Mouse (Mus musculus) adipocyte (in vitro differentiated cells): ENCODE data around the gene Plekhg2.
A peak's percentile ranks its signal among the peaks of the same experiment; 100 is the strongest.
"Not testable (repeated sequence)": the region's sequence is repeated elsewhere in the genome, so short reads cannot be mapped to it uniquely, and the experiment has no call there.

Experiments
- DNase-seq: peaks from one replicate; pipeline ENCODE4 v3.0.0-alpha.2; 2016; ENCODE audit warnings: low spot score

Plekhg2 gene

DNA sequence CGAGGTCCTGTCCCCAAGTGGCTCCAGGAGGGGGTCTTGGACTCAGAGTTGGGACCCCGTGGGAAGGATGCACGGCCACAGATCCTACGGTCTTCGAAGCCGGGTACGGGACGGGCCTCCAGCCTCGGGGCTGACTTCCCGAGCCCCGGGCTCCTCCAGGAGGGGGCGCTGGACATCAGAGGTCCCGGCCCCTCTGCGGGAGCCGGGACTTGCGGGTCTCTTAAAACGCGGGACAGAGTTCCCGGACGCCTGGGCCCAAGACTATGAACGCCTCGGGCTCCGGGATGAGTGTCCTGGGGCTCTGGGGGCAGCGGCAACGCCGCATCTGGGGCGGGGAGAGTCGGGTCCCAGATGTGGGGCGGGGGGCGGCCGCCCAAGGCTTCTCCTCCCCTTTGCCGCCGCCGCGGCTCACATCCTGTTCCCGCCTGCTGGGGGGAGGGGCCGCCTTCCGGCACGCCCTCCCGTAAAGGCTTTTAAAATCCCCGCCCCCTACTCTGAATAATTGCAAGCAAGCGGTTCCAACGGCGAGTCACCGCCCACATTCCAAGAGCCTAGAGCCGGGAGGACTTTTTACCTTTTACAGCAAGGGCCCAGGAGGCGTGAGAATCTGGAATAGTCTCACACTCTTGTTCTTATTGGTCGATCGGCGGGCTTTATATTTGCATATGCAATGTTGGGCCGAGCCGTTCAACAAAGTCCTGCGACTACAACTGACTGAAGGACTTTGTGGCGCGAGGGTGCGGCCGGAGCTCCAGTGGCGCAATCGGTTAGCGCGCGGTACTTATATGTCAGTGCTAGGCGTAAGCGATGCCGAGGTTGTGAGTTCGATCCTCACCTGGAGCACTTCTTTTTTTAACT lies at the start of gene Plekhg2:
Gene Plekhg2 (minus strand): TSS at position 349 of the 858 bp plus-strand sequence.
- peak; percentile 98 for DNase-seq

DNA sequence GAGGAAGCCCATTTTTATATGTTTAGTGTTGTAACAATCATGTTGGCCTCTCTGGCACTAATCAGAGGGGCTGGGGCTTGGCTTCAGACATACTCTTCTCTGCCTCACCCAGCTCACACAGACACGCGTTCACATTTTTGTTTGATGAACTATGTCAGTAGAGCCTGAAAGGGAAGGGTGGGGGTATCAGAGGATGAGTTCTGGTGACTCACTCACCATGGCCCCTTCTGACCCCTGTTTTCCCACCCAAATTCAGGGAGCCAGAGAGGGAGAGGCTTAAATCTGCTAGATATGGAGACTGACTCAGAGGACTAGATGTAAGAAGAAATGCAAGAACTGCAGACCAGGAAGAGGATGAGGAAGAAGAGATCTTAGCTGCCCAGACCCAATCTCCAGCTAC lies 47.0 kb upstream of the Plekhg2 start:
- DNase-seq: no peak

DNA sequence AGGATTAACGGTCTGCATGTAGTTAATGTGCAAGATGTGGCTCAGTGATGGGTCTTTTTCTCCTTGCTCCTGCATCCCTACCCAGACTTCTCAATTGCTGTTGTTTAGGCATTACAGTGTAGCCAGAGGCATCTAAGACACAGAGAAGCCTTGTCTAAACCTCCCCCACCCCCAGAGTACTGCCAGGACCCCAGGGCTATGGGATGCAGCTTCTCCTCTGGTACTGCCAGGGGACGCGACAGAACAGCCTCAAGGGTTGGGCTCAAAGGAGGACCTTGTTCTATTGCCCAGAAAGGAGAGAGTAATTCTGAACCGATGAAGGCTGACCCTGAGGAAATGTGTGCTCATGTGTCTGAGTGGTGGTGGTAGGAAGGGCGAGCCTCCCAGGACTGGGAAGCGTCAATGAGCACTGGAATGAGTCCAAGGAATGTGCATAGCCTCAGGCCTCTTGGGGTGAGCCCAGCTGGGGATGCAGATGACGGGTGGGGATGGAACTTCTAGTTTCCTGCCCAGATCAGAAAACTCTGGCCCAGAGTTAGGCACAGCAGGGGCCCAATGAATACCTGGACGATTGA lies 45.8 kb upstream of the Plekhg2 start:
- DNase-seq: peak; percentile 56

DNA sequence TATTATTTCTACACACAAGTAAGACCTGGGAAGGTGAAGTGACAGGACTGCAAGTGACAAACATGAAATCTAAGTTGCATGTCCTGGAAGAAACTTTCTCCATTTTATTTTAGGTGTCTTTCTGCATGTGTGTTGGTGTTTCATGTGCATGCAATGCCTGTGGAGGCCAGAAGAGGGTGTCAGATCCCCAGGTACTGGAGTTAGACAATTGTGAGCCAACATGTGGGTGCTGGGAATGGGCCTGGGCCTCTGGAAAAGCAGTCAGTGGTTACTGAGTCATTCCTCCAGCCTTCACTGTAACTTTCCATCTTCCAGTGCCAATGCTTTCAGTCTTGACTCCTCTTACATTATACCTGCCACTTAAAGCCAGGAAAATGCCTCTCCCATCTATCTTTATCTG lies 45.0 kb upstream of the Plekhg2 start:
- DNase-seq: no peak

DNA sequence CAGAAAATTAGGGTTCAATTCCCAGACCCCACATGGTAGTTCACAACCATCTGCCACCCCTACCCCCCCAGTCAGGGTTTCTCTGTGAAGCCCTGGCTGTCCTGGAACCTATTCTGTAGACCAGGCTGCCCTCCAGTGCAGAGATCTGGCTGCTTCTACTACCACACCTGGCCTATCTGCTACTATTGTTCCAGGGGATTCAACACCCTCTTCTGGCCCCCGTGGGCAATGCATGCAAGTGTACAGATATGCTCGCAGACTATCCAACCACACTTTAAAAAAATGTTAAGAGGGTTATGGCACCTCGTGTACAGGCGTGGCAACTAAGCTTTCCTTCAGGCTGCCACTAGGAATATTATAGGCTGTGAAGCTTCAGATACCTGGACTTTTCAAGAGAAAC lies 40.4 kb upstream of the Plekhg2 start:
- DNase-seq: no peak

DNA sequence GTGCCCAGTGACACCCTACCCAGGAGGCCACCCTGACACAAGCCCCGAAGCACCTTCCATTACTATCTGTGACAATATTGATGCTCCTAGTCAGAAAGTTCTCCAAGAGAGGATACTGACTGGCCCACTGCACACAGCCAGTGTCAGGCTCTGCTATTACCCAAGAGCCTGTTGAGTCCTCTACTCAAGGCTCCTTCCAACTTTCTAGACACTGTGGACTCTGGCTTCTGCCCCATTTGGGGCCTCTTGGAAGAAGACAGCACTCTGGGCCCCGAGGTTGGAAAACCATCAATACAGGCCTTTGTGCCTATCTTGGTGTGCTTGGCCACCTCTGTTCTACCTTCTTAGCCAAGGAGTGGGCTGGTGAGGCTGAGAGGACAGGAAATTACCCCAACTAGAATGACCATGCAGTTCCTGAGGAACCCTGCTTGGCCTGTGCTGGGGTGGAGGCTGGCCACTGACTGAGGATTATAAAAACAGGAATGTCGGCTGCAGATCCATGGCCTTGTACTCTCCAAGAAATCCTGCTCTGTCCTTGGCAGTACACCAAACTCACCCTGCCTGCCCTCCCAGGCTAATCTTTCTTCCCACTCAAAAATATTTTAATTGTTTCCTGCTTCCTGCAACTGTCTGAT lies 38.6 kb upstream of the Plekhg2 start:
- DNase-seq: peak; percentile 86

DNA sequence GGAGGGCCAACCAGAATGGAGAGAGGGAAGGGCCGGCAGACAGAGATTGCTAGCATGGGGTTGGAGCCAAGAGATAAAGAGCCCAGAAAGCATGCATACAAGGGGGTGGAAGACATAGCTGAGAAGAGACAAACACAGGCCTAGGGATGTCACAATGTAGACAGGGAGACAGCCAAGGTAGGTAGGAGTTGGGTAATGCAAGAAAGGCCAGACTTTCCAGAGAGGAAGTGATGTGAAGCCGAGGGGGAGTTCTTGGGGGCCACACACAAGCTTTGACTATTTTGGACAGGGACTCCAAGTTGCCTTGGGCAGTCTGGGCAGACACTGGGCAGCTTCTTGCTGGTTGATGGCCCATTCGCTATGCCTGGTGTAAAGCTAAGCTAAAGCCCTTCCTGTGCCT lies 29.5 kb upstream of the Plekhg2 start:
- no peak for DNase-seq

DNA sequence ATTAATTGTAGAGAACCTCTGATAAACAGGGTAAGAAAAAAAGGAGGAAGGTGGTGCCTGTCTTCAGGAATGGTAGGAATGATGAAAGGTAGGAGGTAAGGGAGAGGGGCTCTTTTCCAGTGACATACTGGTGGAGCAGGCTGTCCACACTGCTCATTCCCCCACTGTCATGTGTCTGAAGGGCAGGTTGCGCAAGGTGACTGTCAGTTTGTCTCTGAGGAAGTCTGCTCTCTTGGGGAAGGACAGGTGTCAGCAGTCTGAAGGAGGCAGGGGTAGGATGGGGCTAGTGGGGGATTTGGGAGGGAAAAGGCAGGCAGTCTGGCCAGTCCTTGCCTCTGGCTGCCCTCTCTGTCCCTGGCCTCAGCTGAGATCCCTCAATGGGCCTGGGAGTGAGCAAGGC lies 28.6 kb upstream of the Plekhg2 start:
- no peak for DNase-seq

DNA sequence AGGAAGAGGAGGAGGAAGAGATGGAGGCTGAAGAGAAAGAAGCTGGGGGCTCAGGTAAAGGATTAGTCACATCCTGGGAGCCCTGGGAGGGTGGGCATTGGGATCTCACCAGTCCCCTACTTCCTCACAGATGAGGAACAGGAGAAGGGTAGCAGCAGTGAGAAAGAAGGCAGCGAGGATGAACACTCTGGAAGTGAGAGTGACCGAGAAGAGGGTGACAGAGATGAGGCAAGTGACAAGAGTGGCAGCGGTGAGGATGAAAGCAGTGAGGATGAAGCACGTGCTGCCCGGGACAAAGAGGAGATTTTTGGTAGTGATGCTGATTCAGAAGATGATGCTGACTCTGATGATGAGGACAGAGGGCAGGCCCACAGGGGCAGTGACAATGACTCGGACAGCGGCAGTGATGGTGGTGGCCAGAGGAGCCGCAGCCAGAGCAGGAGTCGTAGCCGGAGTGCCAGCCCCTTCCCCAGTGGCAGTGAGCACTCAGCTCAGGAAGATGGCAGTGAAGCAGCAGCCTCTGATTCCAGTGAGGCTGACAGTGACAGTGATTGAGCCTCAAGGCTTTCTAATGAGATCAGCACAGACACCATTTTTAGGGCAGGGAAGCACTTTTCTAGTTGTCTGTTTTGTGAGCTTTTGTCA lies 26.4 kb upstream of the Plekhg2 start:
- no peak for DNase-seq

DNA sequence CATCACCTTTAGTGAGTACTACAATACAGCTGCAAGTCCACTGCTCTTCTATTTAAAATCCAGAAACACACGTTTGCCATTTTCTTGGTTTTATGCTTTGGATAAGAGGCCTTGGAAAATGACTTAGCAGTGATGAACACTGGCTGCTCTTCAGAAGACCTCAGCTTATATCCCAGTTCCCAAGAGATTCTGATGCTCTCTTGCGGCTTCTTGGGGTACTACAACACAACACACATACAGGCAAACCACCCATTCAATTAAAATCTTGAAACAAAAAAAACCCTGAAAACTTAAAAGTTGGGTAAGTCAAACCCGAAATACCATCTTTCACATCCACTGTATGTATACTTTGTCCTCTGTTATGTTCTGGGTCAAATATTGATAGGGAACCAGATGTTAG lies 25.6 kb upstream of the Plekhg2 start:
- DNase-seq: peak; percentile 49

DNA sequence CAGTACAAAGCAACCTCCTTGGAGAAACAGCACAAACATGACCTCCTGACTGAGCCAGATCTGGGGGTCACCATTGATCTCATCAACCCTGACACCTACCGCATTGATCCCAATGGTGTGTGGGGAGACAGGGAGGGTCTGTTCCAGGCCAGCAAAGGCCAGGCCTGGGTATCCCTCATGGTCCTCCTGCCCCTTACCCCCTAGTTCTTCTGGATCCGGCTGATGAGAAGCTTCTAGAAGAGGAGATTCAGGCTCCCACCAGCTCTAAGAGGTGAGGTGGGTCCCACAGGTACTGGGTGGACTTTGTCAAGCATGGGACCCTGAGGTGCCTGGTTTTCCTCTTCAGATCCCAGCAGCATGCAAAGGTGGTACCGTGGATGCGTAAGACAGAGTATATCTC lies 23.0 kb upstream of the Plekhg2 start:
- no peak for DNase-seq

DNA sequence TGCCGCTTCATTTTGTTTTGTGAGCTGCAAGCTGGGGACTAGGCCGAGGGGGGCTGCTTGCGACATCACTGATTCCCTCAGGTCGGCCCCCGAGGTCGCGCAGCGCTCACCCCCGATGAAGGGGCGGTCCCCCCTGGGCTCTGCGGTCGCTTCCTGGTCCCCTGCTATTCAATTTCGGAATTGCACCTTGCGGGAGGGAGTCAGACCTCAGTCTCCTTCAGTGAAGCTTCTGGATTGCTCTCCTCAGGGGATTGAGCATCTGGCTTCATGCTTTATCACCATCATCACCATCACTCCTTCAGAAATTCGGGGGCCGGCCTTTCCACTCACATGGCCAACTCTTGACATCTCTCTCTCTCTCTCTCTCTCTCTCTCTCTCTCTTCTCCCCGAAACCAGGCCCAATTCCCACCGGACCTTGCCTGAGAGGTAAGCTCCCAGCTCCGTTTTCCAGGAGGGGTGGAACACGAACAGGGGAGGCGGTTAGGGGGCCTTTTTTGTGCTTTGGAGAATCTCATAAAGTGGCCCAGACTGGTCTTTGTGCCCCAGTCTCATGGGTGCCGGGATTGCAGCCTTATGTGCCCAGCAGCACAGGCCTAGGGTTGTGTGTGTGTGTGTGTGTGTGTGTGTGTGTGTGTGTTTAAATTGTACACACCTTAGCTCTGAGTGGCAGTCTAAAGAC lies 21.0 kb upstream of the Plekhg2 start:
- DNase-seq: no peak

DNA sequence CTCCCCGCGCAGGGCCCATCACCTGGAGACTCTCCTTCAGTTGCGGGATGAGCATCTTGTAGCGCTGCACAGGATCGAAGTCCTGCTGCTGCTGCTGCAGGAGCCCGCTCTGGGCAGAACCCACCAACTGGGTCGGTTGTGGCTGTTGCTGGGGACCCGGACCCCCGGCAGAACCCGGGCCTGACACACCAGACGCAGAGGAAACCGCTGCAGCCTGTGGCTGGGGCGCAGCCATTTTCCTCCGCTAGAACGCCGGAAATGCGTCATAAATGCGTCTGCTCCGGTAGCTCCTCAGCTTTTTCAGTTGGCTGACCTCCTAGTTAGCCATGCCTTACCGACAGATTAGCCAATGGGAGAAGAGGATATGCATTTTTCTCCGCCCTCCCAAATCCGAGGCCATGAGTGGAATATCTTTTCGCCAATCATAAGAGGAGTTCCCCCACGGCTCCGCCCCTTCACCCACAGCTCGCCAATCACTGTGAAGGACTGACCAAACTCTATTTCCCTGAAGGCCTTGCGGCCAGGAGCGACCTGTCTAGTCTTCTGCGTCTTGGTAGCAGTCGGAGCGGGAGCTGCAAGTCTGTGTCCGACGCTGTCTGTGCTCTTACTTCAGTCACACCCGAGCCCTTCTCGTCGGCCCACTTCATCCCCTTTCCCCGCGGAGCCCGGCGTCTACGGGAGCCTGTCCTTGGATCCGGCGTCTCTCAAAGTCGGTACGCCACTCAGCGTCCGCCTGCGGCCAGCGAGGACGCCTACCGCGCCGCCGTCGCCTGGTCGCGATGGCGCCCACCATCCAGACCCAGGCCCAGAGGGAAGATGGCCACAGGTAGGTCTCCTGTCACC lies 20.3 kb upstream of the Plekhg2 start, which contains the start of the genes Med29 and Paf1:
Gene Med29 (minus strand): TSS at position 280 of the 843 bp plus-strand sequence.
Gene Paf1 (plus strand): TSS at position 523 of the 843 bp plus-strand sequence.
- DNase-seq: peak; percentile 98

DNA sequence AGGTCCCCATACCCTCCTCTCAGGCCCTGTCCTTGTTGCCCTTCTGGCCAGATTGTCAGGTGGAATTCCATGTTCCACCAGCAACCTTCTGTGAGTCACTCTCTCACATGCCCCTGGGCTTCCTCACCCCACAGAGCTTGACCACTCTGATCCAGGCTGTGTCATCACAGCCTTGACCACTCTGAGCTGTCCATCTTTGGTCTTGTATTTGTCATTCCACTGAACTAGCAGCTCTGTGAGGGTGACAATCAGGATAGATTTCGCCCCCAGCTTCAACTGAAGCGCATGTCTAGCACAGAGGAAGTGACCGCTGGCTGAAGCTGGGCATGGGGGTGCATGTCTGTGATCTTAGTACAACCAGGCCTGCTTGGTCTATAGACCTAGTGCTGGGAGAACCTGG lies 17.9 kb upstream of the Plekhg2 start:
- no peak for DNase-seq

DNA sequence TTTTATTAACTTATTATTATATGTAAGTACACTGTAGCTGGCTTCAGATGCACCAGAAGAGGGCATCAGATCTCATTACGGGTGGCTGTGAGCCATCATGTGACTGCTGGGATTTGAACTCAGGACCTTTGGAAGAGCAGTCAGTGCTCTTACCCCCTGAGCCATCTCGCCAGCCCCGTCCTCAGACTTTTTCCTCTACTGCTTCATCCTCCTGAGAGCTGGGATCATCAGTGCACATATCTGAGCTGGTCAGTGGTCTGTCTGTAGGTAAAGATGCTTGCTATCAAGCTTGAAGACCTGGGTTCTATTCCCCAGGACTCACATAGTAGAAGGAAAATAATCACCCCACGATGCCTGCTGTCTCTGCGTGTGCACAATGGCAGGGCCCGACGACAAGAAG lies 15.0 kb upstream of the Plekhg2 start:
- not testable (repeated sequence) for DNase-seq

DNA sequence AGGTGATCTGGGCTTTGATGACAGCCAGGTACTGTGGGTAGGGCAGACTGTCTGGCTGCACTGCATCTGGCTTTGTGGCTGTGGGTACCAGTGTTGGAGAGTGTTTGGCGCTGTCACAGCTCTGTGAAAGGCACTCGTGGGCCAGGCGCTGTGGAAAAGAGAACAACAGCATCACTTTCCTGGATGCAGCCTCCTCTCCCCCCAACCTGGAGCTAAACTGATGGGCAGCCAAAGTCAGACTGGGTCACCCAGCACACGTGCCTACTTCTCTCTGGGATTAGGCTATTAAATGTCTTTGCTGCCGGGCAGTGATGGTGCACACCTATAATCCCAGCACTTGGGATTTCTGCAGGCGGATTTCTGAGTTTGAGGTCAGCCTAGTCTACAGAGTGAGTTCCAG lies 14.5 kb upstream of the Plekhg2 start:
- DNase-seq: not testable (repeated sequence)

DNA sequence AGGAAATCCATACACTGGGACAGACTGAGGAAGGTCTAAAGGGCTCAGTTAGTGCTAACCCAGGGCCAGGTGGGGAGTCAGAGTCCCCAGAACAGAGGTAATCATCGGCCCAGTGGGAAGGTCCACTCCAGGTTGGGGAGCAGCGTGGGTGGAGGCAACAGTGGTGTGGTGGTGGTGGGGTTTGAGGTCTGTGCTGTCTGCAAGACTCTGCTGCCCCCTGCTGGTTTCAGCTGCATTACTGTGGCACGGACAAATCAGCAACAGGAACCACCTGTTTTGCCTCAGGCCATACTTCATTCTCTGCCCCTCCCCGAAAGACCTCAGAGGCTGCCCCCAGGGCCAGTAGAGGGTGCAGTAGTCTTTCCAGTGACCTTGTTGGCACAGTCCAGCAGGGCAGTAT lies 14.1 kb upstream of the Plekhg2 start:
- DNase-seq: peak; percentile 78

DNA sequence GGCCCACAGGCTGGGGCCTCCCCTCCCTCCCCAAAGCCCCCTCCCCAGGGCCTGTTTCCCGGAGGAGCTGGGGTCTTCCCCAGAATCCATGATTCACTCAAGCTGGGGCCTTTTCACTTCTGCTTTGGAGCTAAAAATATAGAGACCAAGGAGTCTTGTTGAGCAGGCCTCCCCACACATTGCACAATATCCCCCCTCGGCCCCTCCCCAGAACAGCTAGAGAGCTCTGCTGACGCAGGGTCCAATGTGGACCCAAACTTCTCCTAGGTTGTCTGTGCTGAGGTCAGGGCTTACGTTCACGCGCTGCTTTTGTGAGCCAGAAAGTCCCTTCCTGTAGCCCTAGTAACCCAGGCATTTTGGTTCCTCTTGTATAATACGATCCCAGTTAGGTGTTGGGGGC lies 13.6 kb upstream of the Plekhg2 start:
- DNase-seq: no peak

DNA sequence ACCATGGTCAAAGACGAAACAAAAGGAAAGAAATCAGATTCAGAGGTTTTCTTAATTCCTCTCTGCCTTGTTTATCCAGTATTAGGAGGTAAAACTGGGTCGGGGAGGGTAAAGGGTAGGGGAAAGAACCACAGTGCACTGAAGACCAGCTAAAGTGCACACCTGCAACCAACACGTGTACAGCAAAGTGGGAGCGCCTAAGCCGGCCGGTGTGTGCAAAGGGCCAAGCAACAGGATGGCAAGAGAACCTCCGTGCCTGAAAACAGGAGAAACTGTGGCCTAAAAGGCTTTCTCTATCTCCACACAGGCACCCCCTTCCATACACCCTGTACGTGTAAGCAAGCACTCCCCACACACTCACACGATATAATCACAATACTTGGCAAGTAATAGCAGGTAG lies 12.8 kb upstream of the Plekhg2 start:
- DNase-seq: no peak

DNA sequence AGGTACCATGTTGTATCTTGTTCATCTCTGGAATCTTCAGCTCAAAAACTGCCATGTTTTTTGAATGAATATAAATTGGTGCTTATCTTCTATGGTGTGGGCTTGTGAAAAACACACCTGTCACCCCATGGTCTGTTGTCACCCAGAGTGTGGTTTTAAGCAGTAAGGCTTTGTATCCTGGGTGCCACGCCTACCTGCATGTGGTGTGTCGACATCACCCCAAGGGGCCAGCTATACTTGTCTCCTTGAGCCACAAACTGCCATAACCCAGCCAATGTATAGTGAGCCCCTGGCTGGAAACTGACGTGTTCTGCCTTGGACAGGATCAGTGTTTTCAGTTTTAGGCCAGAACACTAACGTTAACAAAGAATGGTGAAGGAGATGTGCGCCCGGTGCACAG lies 11.8 kb upstream of the Plekhg2 start:
- DNase-seq: no peak

DNA sequence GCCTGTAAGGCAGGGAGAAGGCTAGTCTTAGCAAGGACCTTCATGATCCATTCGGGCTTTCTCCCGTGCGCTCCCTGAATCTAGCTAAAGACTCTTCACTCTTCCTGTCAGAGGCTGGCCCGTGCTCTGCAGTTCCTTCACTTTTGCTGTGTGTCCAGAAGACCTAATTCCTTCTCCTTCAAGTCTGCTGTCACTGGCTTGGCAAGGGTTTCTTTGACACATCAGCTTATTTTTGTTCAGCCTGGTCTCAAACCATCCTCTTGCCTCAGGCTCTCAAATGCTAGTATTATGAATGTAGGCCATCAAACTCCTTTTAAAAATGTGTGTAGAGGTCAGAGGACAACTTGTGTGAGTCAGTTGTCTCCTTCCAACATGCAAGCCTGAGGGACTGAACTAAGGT lies 11.2 kb upstream of the Plekhg2 start:
- peak; percentile 43 for DNase-seq
